Mouse (Mus musculus) forelimb bud, embryonic 11.5 days (tissue): ENCODE results near the gene Srgn.

Experiments used
- DNase-seq: peaks from one replicate; pipeline ENCODE4 v3.0.0-alpha.2; 2012; ENCODE audit warnings: low read depth, low spot score

Srgn gene

DNA sequence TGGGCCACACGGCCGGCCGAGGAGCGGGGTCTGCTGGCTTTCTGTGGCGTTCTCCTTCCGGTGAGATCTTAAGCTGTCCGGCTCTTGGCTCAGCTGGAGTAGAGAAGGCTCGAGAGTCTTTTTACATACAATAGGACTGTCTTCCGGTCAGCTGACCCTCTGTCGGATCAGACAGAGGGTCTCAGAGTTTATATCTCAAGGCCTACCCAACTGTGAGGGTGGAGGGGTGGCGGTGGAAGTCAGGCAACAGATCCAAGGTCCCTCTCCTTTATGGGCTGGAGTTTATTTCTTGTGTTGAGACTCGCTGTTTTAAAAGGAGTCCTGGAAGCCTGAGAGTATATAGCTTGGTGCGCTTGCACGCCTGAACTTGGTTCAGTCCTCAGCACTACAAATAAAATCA lies at the start of gene Srgn:
Srgn (minus strand) TSS at position 101 of the 400 bp plus-strand sequence.
- no peak for DNase-seq

DNA sequence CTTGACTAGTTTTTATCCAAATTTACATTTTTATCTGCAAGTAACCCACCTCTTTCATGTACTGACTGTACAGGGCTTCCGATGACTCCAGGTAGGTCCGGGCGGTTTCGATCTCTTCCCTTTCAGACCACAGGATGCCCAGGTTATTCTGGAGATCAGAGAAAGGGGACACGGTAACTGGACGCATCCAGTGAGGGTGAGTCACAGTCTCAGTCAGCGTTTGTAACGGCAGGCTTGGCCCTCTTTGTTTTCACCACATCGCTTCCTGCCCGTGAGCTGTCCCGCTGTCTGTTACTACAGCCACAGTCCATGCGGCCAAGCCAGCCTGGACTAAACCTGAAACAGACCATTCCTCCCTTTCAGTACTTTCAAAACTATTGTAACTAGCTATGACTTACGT lies 47.8 kb upstream of the Srgn start:
- no peak for DNase-seq

DNA sequence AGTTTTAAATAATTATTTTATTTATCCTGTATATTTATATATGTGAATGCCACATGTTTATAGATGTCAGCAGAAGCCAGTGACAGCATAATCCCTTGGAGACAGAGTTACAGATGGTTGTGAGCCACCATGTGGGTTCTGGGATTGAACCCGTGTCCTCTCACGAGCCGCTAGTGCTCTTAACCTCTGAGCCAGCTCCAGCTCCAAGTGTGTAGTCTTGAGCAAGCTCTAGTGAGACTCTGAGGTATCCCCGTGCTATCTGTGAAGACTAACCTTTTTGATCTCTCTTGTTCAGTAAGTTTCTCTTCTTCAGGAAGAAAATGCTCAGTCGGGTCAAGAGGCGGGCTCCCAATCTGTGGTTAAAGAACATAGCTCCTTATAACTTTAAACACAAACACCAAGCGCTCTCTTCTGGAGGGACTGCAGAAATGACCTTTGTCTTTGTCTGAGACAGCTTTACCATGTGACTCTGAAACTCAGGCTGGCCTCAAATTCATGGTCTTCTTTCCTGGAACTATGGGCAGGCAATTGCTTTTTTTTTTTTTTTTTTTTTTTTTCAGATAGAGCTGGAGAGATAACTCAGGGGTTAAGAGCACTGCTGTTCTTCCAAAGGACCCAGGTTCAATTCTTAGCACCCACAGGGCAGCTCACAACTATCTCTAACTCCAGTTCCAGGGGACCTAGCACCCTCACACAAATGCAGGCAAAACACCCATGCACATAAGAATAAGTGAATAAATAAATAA lies 43.0 kb upstream of the Srgn start:
- no peak for DNase-seq

DNA sequence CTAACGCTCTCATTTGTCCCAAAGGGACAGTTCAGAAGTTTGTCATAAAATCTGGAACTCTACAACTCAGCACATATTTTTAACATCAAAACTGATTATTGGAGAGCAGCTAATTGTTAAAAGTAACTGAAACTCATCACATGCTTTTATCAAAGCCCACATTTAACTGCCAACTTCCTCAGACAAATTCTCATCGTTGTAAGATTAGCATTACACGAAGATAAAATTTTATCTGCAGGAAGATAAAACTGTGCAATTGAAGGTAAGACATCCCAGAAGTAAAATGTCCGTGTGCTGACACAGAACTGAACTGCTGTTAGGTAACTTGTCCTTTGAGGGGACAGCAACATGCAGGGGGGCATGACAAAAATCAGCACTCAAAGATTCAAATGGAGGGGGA lies 41.6 kb upstream of the Srgn start:
- no peak for DNase-seq

DNA sequence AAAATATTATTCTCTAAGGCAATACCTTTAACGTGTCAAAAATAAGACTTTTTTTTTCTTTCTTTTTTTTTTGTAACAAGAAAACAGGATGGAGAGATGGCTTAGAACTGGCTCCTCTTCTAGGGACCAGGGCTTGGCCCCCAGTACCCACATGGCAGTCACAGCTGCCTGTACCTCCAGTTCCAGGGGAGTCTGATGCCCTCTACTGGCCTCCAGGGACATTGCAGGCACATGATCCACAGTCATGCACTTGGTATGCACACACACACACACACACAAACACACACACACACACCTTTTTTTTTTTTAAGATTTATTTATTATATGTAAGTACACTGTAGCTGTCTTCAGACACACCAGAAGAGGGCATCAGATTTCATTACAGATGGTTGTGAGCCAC lies 30.5 kb upstream of the Srgn start:
- DNase-seq, result peak; percentile 12

DNA sequence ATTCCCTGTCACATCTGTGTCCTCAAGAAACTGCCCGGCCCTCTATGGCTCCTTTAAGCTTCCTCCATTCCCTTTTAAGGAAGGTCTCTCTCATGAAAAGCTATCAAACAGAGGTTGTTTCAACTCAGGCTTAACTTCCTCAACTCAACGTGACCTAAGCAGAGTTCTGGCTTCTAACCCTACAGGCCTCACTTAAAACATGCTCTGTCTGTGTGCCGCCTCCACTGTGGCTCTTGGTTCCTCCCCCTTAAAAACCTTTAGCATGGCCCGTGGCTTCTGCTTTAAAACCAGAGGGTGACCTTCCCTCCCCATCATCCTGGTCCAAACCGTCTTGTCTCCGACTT lies 29.3 kb upstream of the Srgn start:
- no peak for DNase-seq

DNA sequence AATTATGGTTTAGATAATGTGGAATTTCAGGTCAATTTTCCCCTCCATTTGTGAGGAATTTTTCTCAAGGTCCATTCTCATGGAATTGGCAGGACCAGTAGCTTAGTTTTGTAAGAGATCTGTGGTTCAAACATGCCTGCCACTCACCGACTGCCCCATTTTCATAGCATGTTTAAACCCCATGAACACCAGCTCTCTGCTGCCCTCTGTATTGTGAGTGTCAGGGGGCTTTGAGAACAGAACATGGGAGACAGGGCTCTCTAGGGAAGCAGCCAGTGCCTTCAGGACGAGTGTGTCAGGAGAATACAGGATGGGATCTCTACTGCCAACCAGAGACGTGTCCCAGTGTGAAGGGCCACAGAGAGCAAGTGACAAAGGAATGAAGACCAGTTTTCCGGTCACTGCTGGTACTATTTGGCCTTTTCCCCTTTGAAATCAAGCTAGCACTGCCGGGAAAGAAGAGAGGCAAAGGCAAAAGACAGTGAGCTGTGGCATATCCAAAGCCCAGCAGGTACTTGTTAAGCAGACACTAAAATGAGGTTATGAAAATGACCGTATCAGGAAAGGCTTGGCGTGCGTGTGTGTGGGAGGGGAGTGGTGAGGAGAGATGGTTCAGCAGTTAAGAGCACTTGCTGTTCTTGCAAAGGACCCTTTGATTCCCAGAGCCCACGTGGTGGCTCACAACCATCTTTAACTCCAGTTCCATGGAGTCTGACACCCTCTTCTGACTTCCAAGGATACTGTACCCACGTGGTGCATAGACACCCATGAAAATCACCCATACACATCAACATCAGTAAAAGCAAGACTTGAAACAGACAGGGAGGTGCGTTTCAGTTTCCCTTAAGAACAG lies 28.7 kb upstream of the Srgn start:
- no peak for DNase-seq

DNA sequence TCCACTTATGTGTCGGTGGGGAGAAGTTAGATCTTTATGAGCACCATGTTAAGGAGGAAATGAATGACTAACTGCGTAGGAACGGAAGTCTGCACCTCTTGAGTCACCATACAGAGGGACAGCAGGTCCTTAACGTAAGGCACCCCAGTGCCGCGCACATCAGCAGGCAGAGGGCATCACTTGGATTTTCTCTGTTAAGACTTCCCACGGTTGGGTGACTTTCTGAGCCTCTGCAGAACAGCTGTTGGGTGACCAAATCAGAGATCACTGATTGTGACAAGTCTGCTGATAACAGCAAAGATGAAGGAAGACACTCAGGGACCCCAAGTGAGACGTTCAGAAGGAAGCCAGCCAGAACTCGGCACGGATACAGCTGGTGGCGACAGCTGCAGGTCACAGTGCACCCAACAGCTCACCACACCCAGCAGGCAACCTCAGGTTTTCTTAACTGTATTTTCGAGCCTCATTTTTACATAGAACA lies 26.4 kb upstream of the Srgn start:
- no peak for DNase-seq

DNA sequence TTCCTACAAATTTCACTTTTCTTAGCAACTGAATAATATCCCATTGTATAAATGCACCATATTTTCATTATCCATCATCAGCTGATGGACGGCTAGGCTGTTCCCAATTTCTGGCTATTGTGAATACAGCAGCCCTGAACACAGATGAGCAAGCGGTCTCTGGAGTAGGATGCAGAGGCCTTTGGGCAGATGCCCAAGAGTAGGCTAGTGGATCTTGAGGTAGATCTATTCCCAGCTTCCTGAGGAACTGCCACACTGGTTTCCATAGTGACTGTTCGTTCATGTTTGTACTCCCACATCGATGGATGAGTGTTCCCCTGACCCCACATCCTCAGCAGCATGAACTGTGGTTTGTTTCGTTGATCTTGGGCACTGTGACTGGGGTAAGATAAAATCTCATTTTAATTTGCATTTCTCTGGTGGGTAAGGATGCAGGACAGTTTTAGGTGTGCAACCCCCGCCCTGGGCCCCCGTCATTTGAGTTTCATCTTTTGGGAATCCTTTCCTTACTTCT lies 23.6 kb upstream of the Srgn start:
- DNase-seq, result no peak

DNA sequence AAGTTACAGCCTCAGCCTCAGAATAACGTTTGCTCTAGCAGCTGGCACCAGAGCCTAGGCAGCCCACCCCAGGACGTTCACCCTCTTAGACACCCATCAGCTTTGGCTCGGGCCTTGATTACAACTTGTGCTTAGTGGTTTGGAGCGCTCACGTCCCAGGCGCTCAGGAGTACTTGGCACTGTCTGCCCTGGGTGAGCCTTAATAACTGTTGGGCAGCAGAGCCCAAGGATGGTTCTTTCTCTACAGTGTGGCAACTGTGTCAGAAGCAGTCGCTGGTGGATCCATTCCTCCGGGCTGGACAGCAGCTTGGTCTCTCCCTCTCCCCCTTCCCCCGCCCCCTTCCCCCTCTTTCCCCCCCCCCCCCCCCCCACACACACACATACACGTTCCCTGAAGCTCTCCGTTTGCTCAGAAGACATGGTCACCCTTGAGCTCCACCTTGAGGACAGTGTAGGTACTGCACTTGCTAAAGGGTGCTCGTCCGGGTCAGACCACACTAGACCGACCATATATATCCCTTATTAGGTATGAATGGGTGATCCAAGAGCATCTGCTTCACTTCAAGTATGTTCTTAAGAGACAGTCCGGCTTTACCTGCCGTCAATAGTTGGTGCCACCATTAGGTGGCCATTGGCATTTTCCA lies 22.4 kb upstream of the Srgn start:
- DNase-seq, result peak; percentile 67

DNA sequence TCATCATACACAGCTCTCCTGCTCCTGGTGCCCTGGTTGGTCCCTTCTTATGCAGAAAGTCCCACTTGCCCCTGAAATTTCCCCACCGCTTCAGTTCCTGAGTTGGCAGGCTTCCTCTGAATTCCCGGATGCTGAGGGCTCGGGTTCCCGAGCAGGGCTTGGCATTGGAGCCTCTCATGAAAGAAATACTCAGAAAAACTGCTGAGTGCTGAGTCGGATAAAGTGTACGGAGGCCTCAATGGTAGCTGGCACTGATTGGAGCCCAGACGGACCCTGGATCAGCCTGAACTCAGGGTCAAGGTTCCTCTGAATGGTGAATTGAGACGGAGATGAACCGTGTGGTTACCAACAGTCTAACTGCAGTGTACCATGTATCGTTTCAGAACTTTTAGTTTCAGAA lies 19.2 kb upstream of the Srgn start:
- DNase-seq, result no peak

DNA sequence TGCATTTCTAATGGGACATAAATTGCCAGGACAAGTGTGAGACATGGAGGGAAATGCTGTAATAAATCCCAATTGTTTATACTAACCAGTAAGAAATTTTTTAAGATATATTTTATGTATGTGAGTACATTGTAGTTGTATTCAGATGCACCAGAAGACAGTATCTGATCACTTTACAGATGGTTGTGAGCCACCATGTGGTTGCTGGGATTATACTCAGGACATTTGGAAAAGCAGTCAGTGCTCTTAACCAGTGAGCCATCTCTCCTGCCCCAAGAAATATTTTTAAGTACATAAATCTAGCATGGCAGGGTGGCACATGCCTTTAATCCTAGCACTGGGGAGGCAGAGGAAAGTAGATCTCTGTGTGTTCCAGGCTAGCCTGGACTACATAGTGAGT lies 18.5 kb upstream of the Srgn start:
- DNase-seq, result no peak

DNA sequence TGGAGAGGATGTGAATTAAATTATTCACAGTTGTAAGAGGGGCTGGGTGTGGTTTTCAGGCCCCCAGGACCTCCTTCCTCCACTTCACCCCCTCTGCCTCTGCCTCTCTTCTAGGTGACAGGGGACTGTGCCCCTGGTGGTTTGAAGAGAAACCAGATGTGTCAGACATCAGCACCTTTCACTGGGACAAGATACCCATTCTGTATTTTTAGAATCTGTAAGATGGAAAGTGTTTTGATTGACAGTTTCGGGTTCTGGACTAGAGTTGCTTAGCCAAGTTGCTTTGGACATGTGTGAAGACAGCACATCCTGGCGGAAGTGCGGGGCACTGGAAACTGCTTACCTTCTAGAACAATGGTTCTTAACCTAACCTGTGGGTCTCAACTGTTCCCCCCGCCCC lies 17.1 kb upstream of the Srgn start:
- no peak for DNase-seq

DNA sequence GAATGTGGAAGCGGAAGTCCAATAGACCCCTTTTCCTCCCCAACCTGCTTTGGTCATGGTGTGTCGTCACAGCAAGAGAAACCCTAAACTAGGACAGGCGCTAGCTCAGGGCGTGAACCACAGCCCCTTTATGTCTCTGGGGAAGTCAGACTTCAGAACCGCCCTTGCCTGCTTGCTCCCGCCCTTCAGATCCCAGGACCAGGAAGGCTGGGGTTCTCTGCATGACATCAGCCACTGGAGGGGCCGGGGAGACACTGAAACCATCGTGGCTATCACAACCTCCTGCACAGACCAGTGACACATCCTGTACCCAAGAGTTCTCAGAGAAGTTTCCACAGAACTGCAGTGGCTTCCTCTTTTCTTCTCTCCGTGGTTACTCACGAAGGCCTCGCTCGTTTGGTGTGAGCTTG lies 16.2 kb upstream of the Srgn start:
- no peak for DNase-seq

DNA sequence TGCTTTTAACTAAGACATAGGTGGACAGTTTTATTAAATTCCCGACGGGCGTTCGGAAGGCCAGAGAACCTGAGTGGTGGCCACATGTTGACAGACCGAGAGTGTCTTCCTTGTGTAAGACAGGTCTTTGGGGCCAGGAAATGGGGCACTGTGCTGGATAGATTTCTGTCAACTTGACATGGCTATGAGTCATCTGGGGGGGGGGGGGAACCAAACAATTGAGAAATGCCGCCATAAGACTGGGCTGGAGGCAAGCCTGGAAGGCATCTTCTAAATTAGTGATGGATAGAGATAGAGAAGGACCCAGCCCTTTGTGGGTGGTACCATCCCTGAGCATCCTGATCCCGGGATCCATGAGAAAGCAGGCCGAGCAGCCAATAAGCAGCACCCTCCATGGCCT lies 15.7 kb upstream of the Srgn start:
- DNase-seq, result no peak

DNA sequence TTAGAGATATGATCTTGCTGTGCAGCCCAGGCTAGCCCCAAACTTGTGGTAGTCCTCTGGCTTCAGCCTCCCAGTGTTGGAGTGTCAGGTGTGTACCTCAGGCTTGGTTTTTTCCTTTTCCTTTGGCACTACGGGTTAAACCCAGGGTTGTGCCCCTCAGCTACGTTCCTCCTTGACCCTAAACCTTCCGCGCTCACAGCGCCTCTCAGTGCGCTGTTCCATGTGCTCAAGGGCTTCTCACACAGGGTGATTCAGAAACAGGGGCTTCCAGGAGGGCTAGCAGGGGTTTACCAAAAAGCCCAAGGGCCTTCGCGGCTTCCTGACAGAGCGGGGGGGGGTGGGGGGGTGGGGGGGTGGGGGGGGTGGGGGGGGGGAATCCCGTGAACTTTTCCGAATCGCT lies 15.3 kb upstream of the Srgn start:
- DNase-seq, result no peak

DNA sequence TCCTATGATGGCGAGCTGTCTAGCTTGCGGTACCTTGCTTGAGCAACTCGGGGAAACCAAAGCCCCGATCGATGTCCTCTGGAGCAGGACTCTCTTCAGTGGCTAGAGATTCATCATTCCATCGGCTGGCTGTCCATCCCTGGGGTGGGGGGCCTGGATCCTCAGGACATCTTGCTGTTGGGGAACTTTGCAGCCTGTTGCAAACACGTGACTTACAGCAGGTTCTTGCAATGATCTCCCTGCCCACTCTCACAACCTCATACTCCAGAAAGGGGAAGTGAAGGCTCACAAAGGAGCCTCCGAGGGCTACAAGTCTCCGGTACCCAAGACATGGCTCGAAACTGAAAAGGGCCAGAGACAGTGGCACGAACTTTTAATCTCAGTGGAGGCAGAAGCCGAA lies 14.2 kb upstream of the Srgn start:
- no peak for DNase-seq

DNA sequence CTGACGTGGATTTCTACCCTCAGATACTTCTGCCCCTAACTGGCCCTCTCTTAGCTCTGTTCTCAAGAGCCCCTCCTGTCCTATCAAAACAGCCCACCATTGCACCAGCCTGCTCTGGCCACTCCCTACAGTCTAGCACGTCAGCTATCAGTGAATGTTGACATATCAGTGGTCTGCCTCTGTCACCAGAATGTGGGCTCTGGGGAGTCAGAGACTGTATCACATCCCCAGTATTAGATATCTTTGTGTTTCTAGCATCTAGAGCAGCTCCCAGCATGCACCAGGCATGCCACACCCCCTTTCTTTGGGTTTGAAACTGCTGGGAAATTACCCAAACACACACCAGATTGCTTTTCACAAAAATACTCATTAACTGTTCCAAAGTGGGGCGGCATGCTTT lies 13.5 kb upstream of the Srgn start:
- DNase-seq, result no peak

DNA sequence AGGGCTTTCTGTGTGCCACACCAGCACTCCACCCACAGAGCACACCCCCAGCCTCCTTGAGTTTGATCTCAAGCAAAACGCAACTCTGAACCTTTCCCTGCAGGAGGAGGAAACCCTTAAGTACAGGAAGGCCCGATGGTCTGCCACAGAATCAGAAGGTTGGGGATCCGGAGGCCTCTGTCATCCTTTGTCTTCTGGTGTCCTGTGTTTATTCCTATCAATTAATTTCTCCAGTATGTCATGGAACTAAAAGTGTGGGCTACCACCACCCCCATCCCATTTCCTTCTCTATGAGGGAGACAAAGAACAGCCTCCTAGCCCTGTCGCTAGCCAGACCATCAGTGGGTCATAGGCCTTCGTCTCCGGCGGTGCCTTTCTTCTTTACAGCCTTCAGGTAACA lies 7.3 kb upstream of the Srgn start:
- no peak for DNase-seq

DNA sequence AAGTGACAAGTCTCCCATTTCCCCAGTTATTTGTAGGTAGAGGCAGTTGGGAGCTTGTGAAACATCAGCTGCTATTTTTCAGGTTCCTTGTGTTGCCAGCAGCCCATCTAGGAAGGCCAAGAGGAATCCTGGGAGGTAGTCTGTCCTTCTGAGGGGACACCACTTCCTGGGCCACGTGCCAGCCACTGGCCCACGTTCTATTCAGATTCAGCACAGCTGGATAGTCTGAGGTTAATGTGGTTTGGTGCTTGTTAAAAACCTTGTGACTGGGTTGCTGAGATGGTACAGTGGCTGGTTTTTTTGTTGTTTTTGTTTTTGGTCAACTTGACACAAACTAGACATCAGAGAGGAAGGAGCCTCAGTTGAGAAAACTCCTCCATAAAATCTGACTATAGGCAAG lies 5.6 kb upstream of the Srgn start:
- DNase-seq, result no peak

DNA sequence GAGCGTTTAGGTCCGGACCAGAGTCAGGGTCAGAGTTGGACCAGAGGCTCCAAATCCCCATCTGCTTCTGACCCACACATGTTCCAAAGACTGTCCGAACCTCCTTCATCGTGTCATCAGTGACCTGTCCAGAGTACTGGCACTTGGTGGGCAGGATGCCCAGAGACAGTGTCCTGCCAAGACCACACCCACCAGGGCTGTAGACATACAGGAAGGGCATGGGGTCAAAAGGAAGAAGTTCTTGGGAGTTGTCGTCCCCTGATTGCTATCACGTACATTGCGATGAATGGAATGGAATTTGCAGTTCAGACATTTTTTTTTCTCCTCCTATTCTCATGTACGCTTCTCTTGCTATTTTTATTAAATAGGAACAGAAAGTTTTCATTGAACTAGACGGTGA lies 2.9 kb upstream of the Srgn start:
- DNase-seq, result no peak

DNA sequence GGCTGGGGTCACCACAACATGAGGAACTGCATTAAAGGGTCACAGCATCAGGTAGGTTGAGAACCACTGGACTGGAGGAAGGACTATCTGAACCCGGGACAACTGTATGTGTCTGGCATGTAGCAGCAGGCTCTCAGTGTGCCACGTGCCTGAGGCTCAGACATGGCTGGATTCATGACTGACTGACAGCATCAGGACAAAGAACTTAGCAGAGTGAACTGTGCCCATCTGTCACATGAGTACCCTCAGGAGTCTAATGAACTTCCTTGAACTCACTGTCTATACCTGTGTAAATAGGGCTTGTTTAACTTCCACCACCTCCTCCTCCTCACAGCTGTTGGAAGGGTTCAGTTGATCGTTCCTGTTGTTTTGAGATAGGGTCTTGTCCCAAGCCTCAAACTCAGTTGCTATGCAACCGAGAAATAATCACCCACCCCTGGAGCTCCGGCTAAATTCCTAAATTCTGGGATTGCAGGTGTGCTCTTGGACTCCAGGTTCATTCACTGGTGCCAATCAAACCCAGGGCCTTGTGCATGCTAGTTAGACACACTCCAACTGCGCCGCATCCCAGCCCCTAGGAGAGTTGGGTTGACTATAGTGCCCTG lies 4.8 kb downstream of the Srgn start:
- DNase-seq, result no peak
